Mouse (Mus musculus) hindbrain, embryonic 15.5 days (tissue): ENCODE data around the gene Glb1l2. TPM values are rescaled to one million over a fixed set of nuclear protein-coding genes. Genes with fewer than 3 reads are reported as not detected.

Experiments used
- ATAC-seq: fragments of 200-750 bp; cut with Nextera tagmentation; 2 replicates; pipeline ENCODE4 v1.8.0; 2017; ENCODE audit warnings: low read depth, moderate number of reproducible peaks, moderate TSS enrichment; ENCODE audit not compliant: low FRiP score
- H3K27ac ChIP-seq: fragments of 300-500 bp; sonication (generic); replicated peaks from 2 replicates; pipeline ENCODE4 v1.5.1; 2015; ENCODE audit warnings: mild to moderate bottlenecking, inconsistent platforms
- H3K27me3 ChIP-seq: fragments of 300-500 bp; sonication (generic); 2 replicates; pipeline ENCODE4 v1.6.1; 2015; ENCODE audit warnings: control low read depth, inconsistent platforms
- H3K36me3 ChIP-seq: fragments of 300-500 bp; sonication (generic); 2 replicates; pipeline ENCODE4 v1.6.1; 2015; ENCODE audit warnings: control low read depth, inconsistent platforms
- H3K4me1 ChIP-seq: fragments of 300-500 bp; sonication (generic); replicated peaks from 2 replicates; pipeline ENCODE4 v1.6.1; 2015; ENCODE audit warnings: control low read depth, inconsistent platforms
- H3K4me2 ChIP-seq: fragments of 300-500 bp; sonication (generic); 2 replicates; pipeline ENCODE4 v1.6.1; 2015; ENCODE audit warnings: moderate library complexity, mild to moderate bottlenecking, inconsistent platforms
- H3K4me3 ChIP-seq: fragments of 300-500 bp; sonication (generic); 2 replicates; pipeline ENCODE4 v1.5.1; 2015; ENCODE audit warnings: mild to moderate bottlenecking, inconsistent platforms
- H3K9ac ChIP-seq: fragments of 300-500 bp; sonication (generic); 2 replicates; pipeline ENCODE4 v1.6.1; 2015; ENCODE audit warnings: inconsistent platforms
- H3K9me3 ChIP-seq: fragments of 300-500 bp; sonication (generic); 2 replicates; pipeline ENCODE4 v1.6.1; 2016; ENCODE audit warnings: control low read depth, inconsistent platforms
- WGBS: fragments of 180-500 bp; shearing (Covaris S2); methylation state at CpG from one replicate; pipeline ENCODE4 v1.1.7; 2015; 5-methylcytosine and 5-hydroxymethylcytosine counted together
- polyA plus RNA-seq: library from polyadenylated mRNA; unstranded; fragments of >200 nt; fragmentation: Nextera tagmentation; extraction: Ambion mirVana; gene quantifications from 2 replicates; pipeline ENCODE4 v1.2.1, GENCODE M21; 2015

Glb1l2 gene
- polyA plus RNA-seq, 1 experiment from 2014 or later: 2.0 TPM

DNA sequence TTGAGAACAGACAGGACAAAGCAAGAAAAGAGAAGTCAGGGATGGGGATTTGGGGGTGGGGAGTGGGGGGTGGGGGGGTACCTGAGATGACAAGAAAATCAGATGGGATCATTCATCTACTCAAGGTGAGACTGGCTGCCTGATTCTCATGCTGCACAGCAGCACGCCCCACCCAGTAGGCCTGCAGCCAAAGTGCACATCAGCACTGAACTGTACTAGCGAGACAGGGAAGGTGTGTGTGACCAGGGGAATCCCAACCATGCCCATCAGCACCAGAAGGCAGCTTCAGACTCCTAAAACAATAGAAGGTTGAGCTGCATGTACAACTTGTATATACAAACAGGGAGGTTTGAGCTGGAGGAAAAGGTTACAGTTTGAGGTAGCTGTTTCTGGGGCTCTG lies 30.6 kb downstream of the Glb1l2 start:
- no peak overlapping the region for H3K4me3 ChIP-seq
- no peaks in the 10 kb centered on the region for H3K4me1 ChIP-seq
- H3K27me3 ChIP-seq: no peaks in the 10 kb centered on the region
- H3K9ac ChIP-seq: no peak overlapping the region
- no peak overlapping the region for H3K27ac ChIP-seq
- no peaks in the 10 kb centered on the region for H3K9me3 ChIP-seq
- no peaks in the 10 kb centered on the region for H3K36me3 ChIP-seq
- ATAC-seq: 0 out of 2 replicates have a peak, but pooled peaks have one; percentile 27
- no peak overlapping the region for H3K4me2 ChIP-seq
- WGBS: 88% methylated on average over 2 of the region's 2 CpGs

GRCm38 (mm10) chr9:26768181-26768580 lies 38.1 kb downstream of the Glb1l2 start:
- Histone ChIP-seq H3K9ac (no peak overlapping the region), H3K27me3 (no peaks in the 10 kb centered on the region), H3K4me3 (no peak overlapping the region), H3K4me2 (no peak overlapping the region), H3K36me3 (0 out of 2 replicates have a peak, but pooled peaks cover 7% of the 10 kb centered on the region), H3K4me1 (no peaks in the 10 kb centered on the region), H3K27ac (no peak overlapping the region), H3K9me3 (no peaks in the 10 kb centered on the region)
- no peak for ATAC-seq
- 94% methylated on average over 3 of the region's 3 CpGs for WGBS

GRCm38 (mm10) chr9:26762477-26762876 lies 43.8 kb downstream of the Glb1l2 start:
- no peak overlapping the region for H3K9ac ChIP-seq
- no peak overlapping the region for H3K4me3 ChIP-seq
- peaks cover 13% of the 10 kb centered on the region; the same call in 1 of the 2 replicates for H3K36me3 ChIP-seq
- H3K9me3 ChIP-seq: no peaks in the 10 kb centered on the region
- no peak overlapping the region for H3K27ac ChIP-seq
- no peak overlapping the region for H3K4me2 ChIP-seq
- no peaks in the 10 kb centered on the region for H3K27me3 ChIP-seq
- ATAC-seq: no peak
- no peaks in the 10 kb centered on the region for H3K4me1 ChIP-seq
- 82% methylated on average over 6 of the region's 6 CpGs for WGBS

DNA sequence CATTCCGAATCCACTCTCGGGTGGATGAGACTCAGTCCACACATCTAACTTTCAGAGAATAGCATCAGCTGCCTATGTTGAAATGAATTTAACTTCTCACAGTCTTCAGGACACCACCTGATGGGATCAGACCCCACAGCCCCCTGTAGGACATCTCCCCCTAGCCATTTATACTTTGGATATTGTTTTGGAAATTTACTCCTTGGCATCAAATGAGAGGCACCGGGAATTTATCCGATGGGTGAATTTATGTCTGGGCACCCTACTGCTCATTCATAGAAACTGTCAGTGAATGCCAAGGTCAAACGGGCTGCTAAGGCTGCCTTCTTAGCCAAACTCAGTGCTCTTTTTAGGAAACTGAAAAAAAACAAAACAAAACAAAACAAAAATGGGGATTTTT lies 45.7 kb downstream of the Glb1l2 start:
- WGBS: 65% methylated on average over 5 of the region's 5 CpGs
- peaks cover 30% of the 10 kb centered on the region for H3K36me3 ChIP-seq
- no peaks in the 10 kb centered on the region for H3K4me1 ChIP-seq
- no peaks in the 10 kb centered on the region for H3K27me3 ChIP-seq
- no peaks in the 10 kb centered on the region for H3K9me3 ChIP-seq
- no peak overlapping the region for H3K27ac ChIP-seq
- H3K4me2 ChIP-seq: no peak overlapping the region
- no peak overlapping the region for H3K4me3 ChIP-seq
- no peak for ATAC-seq
- no peak overlapping the region for H3K9ac ChIP-seq

DNA sequence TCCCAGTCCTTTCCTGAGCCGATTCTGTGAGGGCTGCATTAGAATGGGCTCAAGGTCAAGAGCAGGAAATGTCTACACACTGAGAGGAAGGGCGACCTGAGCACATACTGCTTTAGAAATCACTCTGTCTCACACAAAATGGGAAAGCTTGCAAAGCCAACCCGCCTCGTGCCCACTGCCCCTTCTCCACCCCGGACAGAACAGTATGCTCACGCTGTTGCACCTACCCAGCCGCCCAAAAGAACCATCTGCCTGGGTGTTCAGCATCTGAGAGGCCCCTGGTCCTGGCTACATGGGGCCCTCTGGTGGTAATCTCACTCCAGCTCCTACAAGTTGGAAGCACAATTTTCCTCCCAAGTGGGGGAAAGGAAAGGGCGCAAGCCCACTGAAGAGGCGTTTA lies 46.2 kb downstream of the Glb1l2 start:
- Histone ChIP-seq H3K4me1 (no peaks in the 10 kb centered on the region), H3K27ac (no peak overlapping the region), H3K4me2 (no peak overlapping the region), H3K4me3 (no peak overlapping the region), H3K9ac (no peak overlapping the region), H3K27me3 (no peaks in the 10 kb centered on the region), H3K9me3 (no peaks in the 10 kb centered on the region), H3K36me3 (peaks cover 35% of the 10 kb centered on the region)
- 29% methylated on average over 9 of the region's 9 CpGs for WGBS
- peak; percentile 75 for ATAC-seq

GRCm38 (mm10) chr9:26748893-26749292 lies 57.4 kb downstream of the Glb1l2 start:
- Histone ChIP-seq H3K9ac (no peak overlapping the region), H3K27me3 (no peaks in the 10 kb centered on the region), H3K9me3 (no peaks in the 10 kb centered on the region), H3K4me2 (no peak overlapping the region), H3K27ac (0 out of 2 replicates have a peak overlapping the region, but pooled peaks have one; percentile 27), H3K36me3 (peaks cover 12% of the 10 kb centered on the region; the same call in 1 of the 2 replicates), H3K4me1 (peaks cover 3% of the 10 kb centered on the region; the same call in 1 of the 2 replicates), H3K4me3 (no peak overlapping the region)
- 66% methylated on average over 4 of the region's 4 CpGs for WGBS
- ATAC-seq: peak; percentile 28; the same call in 1 of the 2 replicates

DNA sequence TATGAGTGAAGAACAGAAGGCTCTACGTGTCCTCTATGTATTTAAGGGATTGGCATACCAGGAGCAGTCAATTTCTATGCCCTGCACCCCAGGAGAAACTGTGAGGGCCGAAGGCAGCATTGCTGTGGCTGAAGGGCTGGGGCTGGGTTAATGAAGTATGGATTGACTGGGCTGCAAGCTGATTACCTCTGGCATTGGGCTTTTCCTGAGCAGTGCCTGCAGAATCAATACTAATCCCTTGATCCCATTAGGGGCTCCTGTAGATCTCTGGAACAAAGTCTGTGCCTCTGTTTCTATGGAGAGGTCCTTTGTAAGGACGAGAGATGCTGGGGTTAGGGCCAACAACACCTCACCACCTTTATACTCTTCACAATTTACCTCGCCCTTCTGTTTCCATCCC lies 59.1 kb downstream of the Glb1l2 start:
- no peak overlapping the region for H3K4me3 ChIP-seq
- no peak overlapping the region for H3K9ac ChIP-seq
- peaks cover 14% of the 10 kb centered on the region for H3K4me1 ChIP-seq
- ATAC-seq: no peak
- H3K9me3 ChIP-seq: no peaks in the 10 kb centered on the region
- no peaks in the 10 kb centered on the region for H3K27me3 ChIP-seq
- H3K27ac ChIP-seq: no peak overlapping the region
- no peak overlapping the region for H3K4me2 ChIP-seq
- H3K36me3 ChIP-seq: peaks cover 4% of the 10 kb centered on the region; the same call in 1 of the 2 replicates
- 68% methylated on average over 4 of the region's 4 CpGs for WGBS

DNA sequence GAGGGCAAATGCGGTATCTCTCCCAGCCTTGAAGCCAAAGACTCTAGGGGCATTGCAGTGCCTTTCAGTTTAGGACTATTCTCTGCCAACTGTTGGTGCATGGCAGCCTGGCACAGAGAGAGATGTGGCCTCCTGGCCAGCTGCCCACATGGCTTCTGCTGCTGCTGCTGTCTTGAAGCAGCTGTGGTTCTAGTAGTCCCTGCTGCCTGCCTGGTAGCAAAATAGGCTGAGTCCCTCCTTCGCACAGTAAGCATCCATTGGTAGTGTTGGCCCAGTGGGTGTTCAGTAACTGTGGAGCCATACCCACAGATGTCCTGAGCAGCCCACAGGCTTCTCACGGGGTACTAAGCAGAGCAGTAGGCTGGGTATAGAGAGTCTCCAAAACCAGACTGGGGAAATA lies 63.5 kb downstream of the Glb1l2 start:
- WGBS: 83% methylated on average over 3 of the region's 3 CpGs
- Histone ChIP-seq H3K4me1 (peaks cover 30% of the 10 kb centered on the region), H3K9ac (no peak overlapping the region), H3K4me3 (no peak overlapping the region), H3K36me3 (no peaks in the 10 kb centered on the region; the same call in 1 of the 2 replicates), H3K27me3 (no peaks in the 10 kb centered on the region), H3K27ac (no peak overlapping the region), H3K9me3 (no peaks in the 10 kb centered on the region), H3K4me2 (no peak overlapping the region)
- peak; percentile 38; the same call in 1 of the 2 replicates for ATAC-seq

- H3K4me2 ChIP-seq: peak overlapping the region; percentile 80
- H3K9me3 ChIP-seq: no peaks in the 10 kb centered on the region
- no peaks in the 10 kb centered on the region; the same call in 1 of the 2 replicates for H3K36me3 ChIP-seq
- peaks cover 51% of the 10 kb centered on the region for H3K4me1 ChIP-seq
- H3K9ac ChIP-seq: peak overlapping the region; percentile 5; the same call in 1 of the 2 replicates
- 30% methylated on average over 5 of the region's 5 CpGs for WGBS
- H3K4me3 ChIP-seq: peak overlapping the region; percentile 92
- H3K27me3 ChIP-seq: no peaks in the 10 kb centered on the region
- ATAC-seq: no peak
- 0 out of 2 replicates have a peak overlapping the region, but pooled peaks have one; percentile 40 for H3K27ac ChIP-seq
Observed at GRCm38 (mm10) chr9:26737116-26737515, 69.2 kb downstream of the Glb1l2 start.

DNA sequence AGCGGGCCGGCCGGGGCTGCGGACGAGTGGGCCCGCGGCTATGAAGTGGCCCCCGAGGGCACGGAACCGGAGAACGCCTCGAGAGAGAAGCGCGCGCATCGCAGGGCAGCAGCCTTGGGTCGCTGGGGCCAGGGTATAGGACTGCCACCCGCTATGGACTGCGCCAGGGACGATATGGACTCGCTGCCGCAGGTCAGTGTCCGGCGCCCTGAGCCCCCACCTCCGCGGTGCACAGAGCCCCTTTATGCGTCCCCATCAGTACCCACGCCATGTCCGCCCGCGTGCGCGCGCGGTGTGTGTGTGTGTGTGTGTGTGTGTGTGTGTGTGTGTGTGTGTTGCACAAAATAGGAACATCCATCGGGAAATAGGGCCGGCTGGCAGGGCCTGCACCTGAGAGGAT lies 72.3 kb downstream of the Glb1l2 start:
- peak overlapping the region; percentile 92 for H3K4me3 ChIP-seq
- H3K36me3 ChIP-seq: no peaks in the 10 kb centered on the region
- H3K4me2 ChIP-seq: peak overlapping the region; percentile 80
- no peaks in the 10 kb centered on the region for H3K9me3 ChIP-seq
- ATAC-seq: peak; percentile 50
- peak overlapping the region; percentile 93 for H3K27ac ChIP-seq
- H3K9ac ChIP-seq: peak overlapping the region; percentile 97
- H3K4me1 ChIP-seq: peaks cover 42% of the 10 kb centered on the region
- 2% methylated on average over 32 of the region's 37 CpGs for WGBS
- no peaks in the 10 kb centered on the region for H3K27me3 ChIP-seq

DNA sequence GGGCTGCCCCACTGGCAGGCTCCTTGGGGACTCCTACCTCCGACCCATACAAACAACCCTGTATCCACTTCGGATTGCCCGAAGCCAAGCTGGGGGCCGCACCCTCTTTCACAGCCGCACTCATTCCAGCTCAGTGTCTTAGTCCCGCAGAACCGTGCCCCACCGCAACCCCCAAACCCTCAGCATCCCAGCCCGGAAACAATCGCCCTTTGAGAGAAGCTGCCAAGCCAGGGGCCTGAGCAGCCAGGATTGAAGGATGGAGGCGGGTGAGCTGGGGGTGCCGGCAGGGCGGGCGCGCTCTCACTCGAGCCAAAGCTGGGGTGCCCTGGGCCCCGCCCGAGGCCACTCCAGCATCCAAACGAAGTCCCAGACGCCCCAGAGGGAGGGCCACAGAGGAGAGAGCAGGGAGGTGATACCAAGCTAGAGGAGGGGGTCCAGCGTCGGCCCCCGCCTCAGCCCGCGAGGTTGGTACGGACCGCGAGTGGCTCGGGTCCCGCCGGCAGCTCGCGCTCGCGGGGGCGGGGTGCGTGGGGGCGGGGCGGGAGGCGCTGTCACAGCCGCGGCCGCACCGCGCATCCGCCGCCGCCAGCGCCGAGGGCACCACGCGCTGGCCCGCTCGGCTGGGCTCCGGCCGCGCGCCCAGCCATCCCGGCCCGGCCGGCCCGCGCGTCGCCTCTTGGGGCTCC lies 72.9 kb downstream of the Glb1l2 start, which contains the start of gene B3gat1:
TSS of gene B3gat1 (plus strand) at position 523 of the 686 bp plus-strand sequence.
- WGBS: under 1% methylated on average over 44 of the region's 65 CpGs
- Histone ChIP-seq H3K4me1 (peaks cover 36% of the 10 kb centered on the region), H3K4me3 (peak within 1 kb of the TSS; percentile 92), H3K9me3 (no peaks in the 10 kb centered on the region), H3K9ac (peak within 1 kb of the TSS; percentile 97), H3K36me3 (no peaks in the 10 kb centered on the region), H3K4me2 (peak within 1 kb of the TSS; percentile 80), H3K27me3 (no peaks in the 10 kb centered on the region), H3K27ac (peak within 1 kb of the TSS; percentile 93)
- peak; percentile 92 for ATAC-seq

DNA sequence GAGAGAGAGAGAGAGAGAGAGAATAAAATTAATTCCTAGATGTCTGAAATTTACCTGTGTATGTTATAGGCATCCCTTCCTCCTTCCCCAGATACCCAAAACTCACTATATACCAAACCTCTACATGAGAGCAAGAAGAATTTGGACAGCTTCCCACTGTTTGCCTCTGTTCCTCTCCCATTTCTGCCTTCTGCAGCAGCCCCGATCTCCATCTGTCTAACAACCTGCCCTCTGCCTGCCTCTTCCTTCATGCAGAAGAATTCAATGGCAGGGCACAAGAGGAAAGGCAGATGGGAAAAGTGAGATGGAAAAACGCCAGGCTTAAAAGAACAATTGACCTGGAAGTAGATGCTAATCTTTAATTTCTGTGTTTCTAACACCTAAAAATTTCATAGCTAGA lies 77.7 kb downstream of the Glb1l2 start:
- no peaks in the 10 kb centered on the region for H3K27me3 ChIP-seq
- no peak for ATAC-seq
- H3K27ac ChIP-seq: no peak overlapping the region
- H3K4me1 ChIP-seq: peaks cover 4% of the 10 kb centered on the region
- 74% methylated on average over 2 of the region's 2 CpGs for WGBS
- no peak overlapping the region for H3K4me3 ChIP-seq
- no peaks in the 10 kb centered on the region for H3K9me3 ChIP-seq
- H3K4me2 ChIP-seq: no peak overlapping the region
- H3K9ac ChIP-seq: no peak overlapping the region
- H3K36me3 ChIP-seq: no peaks in the 10 kb centered on the region
